Mouse (Mus musculus) stomach, embryonic 14.5 days (tissue): ENCODE measurements at regions not wholly inside any gene's neighbourhood (a gene's known extent, or its start where the extent isn't known, plus 50 kb on each side); places are given as distances from the start of the nearest gene placed in this dataset.

Source experiments
- ATAC-seq: fragments of 200-750 bp; cut with Nextera tagmentation; 2 replicates; pipeline ENCODE4 v1.8.0; 2017; ENCODE audit warnings: low read depth, moderate TSS enrichment; ENCODE audit not compliant: insufficient number of reproducible peaks, insufficient read depth, low FRiP score
- H3K27ac ChIP-seq: fragments of 300-500 bp; sonication (generic); 2 replicates; pipeline ENCODE4 v1.5.1; 2014; ENCODE audit warnings: mild to moderate bottlenecking, low read length, moderate library complexity, mixed read lengths
- H3K27me3 ChIP-seq: fragments of 300-500 bp; sonication (generic); 2 replicates; pipeline ENCODE4 v1.6.1; 2014; ENCODE audit warnings: low read length, control low read depth, mixed read lengths; ENCODE audit not compliant: control insufficient read depth, insufficient read depth
- H3K36me3 ChIP-seq: fragments of 300-500 bp; sonication (generic); 2 replicates; pipeline ENCODE4 v1.6.1; 2014; ENCODE audit warnings: mild to moderate bottlenecking, control low read depth, low read length, moderate library complexity, mixed read lengths; ENCODE audit not compliant: control insufficient read depth, insufficient read depth
- H3K4me1 ChIP-seq: fragments of 300-500 bp; sonication (generic); 2 replicates; pipeline ENCODE4 v1.6.1; 2014; ENCODE audit warnings: low read length, control low read depth, mixed read lengths; ENCODE audit not compliant: control insufficient read depth, insufficient read depth
- H3K4me2 ChIP-seq: fragments of 300-500 bp; sonication (generic); replicated peaks from 2 replicates; pipeline ENCODE4 v1.6.1; 2014; ENCODE audit warnings: low read depth, low read length, control low read depth
- H3K4me3 ChIP-seq: fragments of 300-500 bp; sonication (generic); 2 replicates; pipeline ENCODE4 v1.5.1; 2014; ENCODE audit warnings: low read depth, low read length, control low read depth
- H3K9ac ChIP-seq: fragments of 300-500 bp; sonication (generic); replicated peaks from 2 replicates; pipeline ENCODE4 v1.6.1; 2014; ENCODE audit warnings: low read depth, mild to moderate bottlenecking, control low read depth, low read length, moderate library complexity, mixed read lengths
- H3K9me3 ChIP-seq: fragments of 300-500 bp; sonication (generic); 2 replicates; pipeline ENCODE4 v1.6.1; 2016; ENCODE audit warnings: low read depth, low read length, control low read depth; ENCODE audit not compliant: control insufficient read depth
- WGBS: fragments of 180-500 bp; shearing (Covaris S2); extraction: QIAGEN DNeasy Blood & Tissue Kit; methylation state at CpG from one replicate; pipeline ENCODE4 v1.1.7; 2014; 5-methylcytosine and 5-hydroxymethylcytosine counted together

GRCm38 (mm10) chr6:140193084-140193939 is 152.1 kb upstream of the Plcz1 start:
- Histone ChIP-seq H3K36me3 (no peaks in the 10 kb centered on the region), H3K9me3 (no peaks in the 10 kb centered on the region), H3K9ac (no peak overlapping the region), H3K4me2 (no peak overlapping the region), H3K27ac (no peak overlapping the region), H3K4me1 (no peaks in the 10 kb centered on the region), H3K4me3 (no peak overlapping the region), H3K27me3 (no peaks in the 10 kb centered on the region)
- 36% methylated on average over 9 of the region's 9 CpGs for WGBS
- no peak for ATAC-seq

- H3K36me3 ChIP-seq, result no peaks in the 10 kb centered on the region
- ATAC-seq, result no peak
- no peaks in the 10 kb centered on the region for H3K27me3 ChIP-seq
- H3K4me1 ChIP-seq, result no peaks in the 10 kb centered on the region
- WGBS, result 85% methylated on average over 17 of the region's 17 CpGs
- no peak overlapping the region for H3K4me3 ChIP-seq
- no peak overlapping the region for H3K9ac ChIP-seq
- no peak overlapping the region for H3K4me2 ChIP-seq
- H3K9me3 ChIP-seq, result no peaks in the 10 kb centered on the region
- no peak overlapping the region for H3K27ac ChIP-seq
Measured at GRCm38 (mm10) chr6:140192526-140192925, 151.3 kb upstream of the Plcz1 start.

GRCm38 (mm10) chr6:140191341-140191740 is 150.1 kb upstream of the Plcz1 start:
- ATAC-seq, result no peak
- Histone ChIP-seq H3K9ac (no peak overlapping the region), H3K27me3 (no peaks in the 10 kb centered on the region), H3K4me2 (no peak overlapping the region), H3K4me3 (no peak overlapping the region), H3K9me3 (no peaks in the 10 kb centered on the region), H3K4me1 (no peaks in the 10 kb centered on the region), H3K36me3 (no peaks in the 10 kb centered on the region), H3K27ac (no peak overlapping the region)
- 72% methylated on average over 4 of the region's 4 CpGs for WGBS

- Histone ChIP-seq H3K4me2 (no peak overlapping the region), H3K9me3 (no peaks in the 10 kb centered on the region), H3K27me3 (no peaks in the 10 kb centered on the region), H3K27ac (no peak overlapping the region), H3K9ac (no peak overlapping the region), H3K4me3 (no peak overlapping the region), H3K36me3 (no peaks in the 10 kb centered on the region), H3K4me1 (no peaks in the 10 kb centered on the region)
- no peak for ATAC-seq
- 70% methylated on average over 9 of the region's 9 CpGs for WGBS
Measured at GRCm38 (mm10) chr6:140189601-140190000, 148.3 kb upstream of the Plcz1 start.

GRCm38 (mm10) chr6:140187733-140188132 is 146.5 kb upstream of the Plcz1 start:
- Histone ChIP-seq H3K27me3 (no peaks in the 10 kb centered on the region), H3K4me2 (no peak overlapping the region), H3K4me1 (no peaks in the 10 kb centered on the region), H3K9ac (no peak overlapping the region), H3K4me3 (no peak overlapping the region), H3K36me3 (no peaks in the 10 kb centered on the region), H3K27ac (no peak overlapping the region), H3K9me3 (no peaks in the 10 kb centered on the region)
- 93% methylated on average over 3 of the region's 3 CpGs for WGBS
- no peak for ATAC-seq

GRCm38 (mm10) chr6:140187106-140187505 is 145.8 kb upstream of the Plcz1 start:
- WGBS, result 67% methylated on average over 6 of the region's 6 CpGs
- no peak overlapping the region for H3K9ac ChIP-seq
- no peak overlapping the region for H3K4me3 ChIP-seq
- ATAC-seq, result no peak
- no peaks in the 10 kb centered on the region for H3K9me3 ChIP-seq
- H3K27me3 ChIP-seq, result no peaks in the 10 kb centered on the region
- H3K4me2 ChIP-seq, result no peak overlapping the region
- no peaks in the 10 kb centered on the region for H3K4me1 ChIP-seq
- no peak overlapping the region for H3K27ac ChIP-seq
- no peaks in the 10 kb centered on the region for H3K36me3 ChIP-seq

- no peaks in the 10 kb centered on the region for H3K4me1 ChIP-seq
- no peaks in the 10 kb centered on the region for H3K9me3 ChIP-seq
- H3K4me2 ChIP-seq, result no peak overlapping the region
- no peaks in the 10 kb centered on the region for H3K27me3 ChIP-seq
- no peak overlapping the region for H3K4me3 ChIP-seq
- no peaks in the 10 kb centered on the region for H3K36me3 ChIP-seq
- no peak overlapping the region for H3K9ac ChIP-seq
- 86% methylated on average over 4 of the region's 4 CpGs for WGBS
- no peak for ATAC-seq
- H3K27ac ChIP-seq, result no peak overlapping the region
Measured at GRCm38 (mm10) chr6:140179999-140180398, 138.7 kb upstream of the Plcz1 start.

GRCm38 (mm10) chr6:140178425-140179193 is 137.4 kb upstream of the Plcz1 start:
- H3K27ac ChIP-seq, result no peak overlapping the region
- H3K9ac ChIP-seq, result no peak overlapping the region
- H3K9me3 ChIP-seq, result no peaks in the 10 kb centered on the region
- no peaks in the 10 kb centered on the region for H3K27me3 ChIP-seq
- H3K4me2 ChIP-seq, result no peak overlapping the region
- no peaks in the 10 kb centered on the region for H3K4me1 ChIP-seq
- no peak overlapping the region for H3K4me3 ChIP-seq
- ATAC-seq, result no peak
- H3K36me3 ChIP-seq, result no peaks in the 10 kb centered on the region
- whole genome bisulfite sequencing, result 80% methylated on average over 12 of the region's 12 CpGs
